Mouse (Mus musculus): ENCODE results near the gene Pigu.
A peak's percentile ranks its signal among the peaks of the same experiment; 100 is the strongest.

- TF ChIP-seq CTCF (IDR thresholded peaks at IDR 0.05; ENCODE audit: low read depth, low read length), result peak; percentile 33
- no peak for TF ChIP-seq POLR2A (IDR thresholded peaks at IDR 0.05; ENCODE audit: insufficient read depth, low read length)
- no peak for TF ChIP-seq EP300 (IDR thresholded peaks at IDR 0.05; ENCODE audit: insufficient read depth, low read depth, low read length)
These were observed 116.3 kb downstream of the Pigu start for GRCm38 (mm10) chr2:155240915-155241314.
